24 mouse cellular contexts compared by ENCODE assay signal in genomic region chr6:107237692-107238091, GRCm38 (mm10).
DNase-seq lines count a peak whose midpoint lies in the region; ATAC-seq lines count a peak whose summit lies in the region.
"Had no signal": no experiment of that assay in that cellular context is flagged by ENCODE, and none has a peak within 500 bp of the region (broad histone marks: within the 10 kb centered on the region; RNA-seq: fewer than 3 reads in every experiment).

No protein-coding gene starts in this region.

- no peak for ATAC-seq in midbrain, embryonic 14.5 days (ENCODE audit: low FRiP score, low TSS enrichment)
- 0 out of 2 replicates have a peak, but pooled peaks have one; percentile 58 for ATAC-seq in midbrain, embryonic 16.5 days
- ATAC-seq in midbrain, embryonic 11.5 days (ENCODE audit: low FRiP score), result no peak
- no peak for ATAC-seq in CD4-positive, CD25-positive, alpha-beta regulatory T cell, adult 4 months
- ATAC-seq: activated CD4-positive, CD25-positive, alpha-beta regulatory T cell, adult 4 months; forebrain, embryonic 14.5 days; forebrain, embryonic 16.5 days had no signal

- H3K27me3 ChIP-seq in midbrain, embryonic 14.5 days (ENCODE audit: control insufficient read depth, insufficient read depth, low read length), result no peaks in the 10 kb centered on the region
- no peaks in the 10 kb centered on the region for H3K27me3 ChIP-seq in midbrain, embryonic 10.5 days (ENCODE audit: low read depth, poor library complexity, severe bottlenecking)
- H3K27me3 ChIP-seq in midbrain, embryonic 16.5 days (ENCODE audit: control insufficient read depth, insufficient read depth, low read depth, low read length), result no peaks in the 10 kb centered on the region
- no peaks in the 10 kb centered on the region for H3K27me3 ChIP-seq in midbrain, embryonic 11.5 days (ENCODE audit: control insufficient read depth, insufficient read depth, low read length)
- H3K27me3 ChIP-seq: embryonic facial prominence, embryonic 13.5 days; embryonic facial prominence, embryonic 15.5 days; forebrain, embryonic 12.5 days had no signal

- H3K4me1 ChIP-seq in midbrain, embryonic 14.5 days (ENCODE audit: control insufficient read depth, insufficient read depth, low read length), result no peaks in the 10 kb centered on the region
- no peaks in the 10 kb centered on the region for H3K4me1 ChIP-seq in midbrain, embryonic 10.5 days
- H3K4me1 ChIP-seq in midbrain, embryonic 16.5 days (ENCODE audit: control insufficient read depth, insufficient read depth, low read length), result no peaks in the 10 kb centered on the region
- no peaks in the 10 kb centered on the region for H3K4me1 ChIP-seq in midbrain, embryonic 11.5 days (ENCODE audit: control insufficient read depth, insufficient read depth, low read length)
- H3K4me1 ChIP-seq: embryonic facial prominence, embryonic 13.5 days; embryonic facial prominence, embryonic 15.5 days; forebrain, embryonic 10.5 days; forebrain, embryonic 12.5 days had no signal

- H3K9me3 ChIP-seq in midbrain, embryonic 14.5 days (ENCODE audit: control insufficient read depth, low read length), result no peaks in the 10 kb centered on the region
- no peaks in the 10 kb centered on the region for H3K9me3 ChIP-seq in midbrain, embryonic 10.5 days (replicated peaks)
- H3K9me3 ChIP-seq in midbrain, embryonic 16.5 days (replicated peaks; ENCODE audit: control insufficient read depth, low read length, poor library complexity, severe bottlenecking), result no peaks in the 10 kb centered on the region
- no peaks in the 10 kb centered on the region for H3K9me3 ChIP-seq in midbrain, embryonic 11.5 days (ENCODE audit: control insufficient read depth, low read length)
- H3K9me3 ChIP-seq: embryonic facial prominence, embryonic 13.5 days; embryonic facial prominence, embryonic 15.5 days; forebrain, embryonic 10.5 days; forebrain, embryonic 12.5 days had no signal

- peak; percentile 20 for DNase-seq in midbrain, embryonic 14.5 days
- DNase-seq in midbrain, embryonic 10.5 days (ENCODE audit: low spot score), result no peak
- no peak for DNase-seq in midbrain, embryonic 11.5 days (ENCODE audit: low spot score, missing footprints)
- DNase-seq: adrenal gland, adult 8-10 months; adrenal gland, postnatal 14 days; adrenal gland, postnatal 36 days; B cell, adult 2 months; cerebellum, adult 11 months; cerebellum, adult 18-20 months; cerebellum, adult 8-10 months; cerebellum, adult 9-11 months; cerebellum, postnatal 14 days; cerebellum, postnatal 36 days; embryo, embryonic 11 days had no signal

- H3K9ac ChIP-seq in midbrain, embryonic 14.5 days (replicated peaks; ENCODE audit: low read length), result no peak overlapping the region
- H3K9ac ChIP-seq in midbrain, embryonic 16.5 days (ENCODE audit: low read depth, low read length), result no peak overlapping the region
- H3K9ac ChIP-seq in midbrain, embryonic 11.5 days (ENCODE audit: low read length), result no peak overlapping the region
- H3K9ac ChIP-seq: embryonic facial prominence, embryonic 13.5 days; embryonic facial prominence, embryonic 15.5 days; forebrain, embryonic 12.5 days had no signal

- no peak overlapping the region for H3K4me2 ChIP-seq in midbrain, embryonic 14.5 days (ENCODE audit: low read length)
- no peak overlapping the region for H3K4me2 ChIP-seq in midbrain, embryonic 16.5 days (ENCODE audit: low read length)
- H3K4me2 ChIP-seq in midbrain, embryonic 11.5 days, result no peak overlapping the region
- H3K4me2 ChIP-seq: embryonic facial prominence, embryonic 13.5 days; embryonic facial prominence, embryonic 15.5 days; forebrain, embryonic 12.5 days had no signal

- H3K36me3 ChIP-seq in midbrain, embryonic 14.5 days (ENCODE audit: control insufficient read depth, insufficient read depth, low read length), result no peaks in the 10 kb centered on the region
- no peaks in the 10 kb centered on the region for H3K36me3 ChIP-seq in midbrain, embryonic 10.5 days
- no peaks in the 10 kb centered on the region for H3K36me3 ChIP-seq in midbrain, embryonic 16.5 days (ENCODE audit: control insufficient read depth, insufficient read depth, low read length)
- H3K36me3 ChIP-seq in midbrain, embryonic 11.5 days (ENCODE audit: control insufficient read depth, insufficient read depth, low read length), result no peaks in the 10 kb centered on the region
- H3K36me3 ChIP-seq: embryonic facial prominence, embryonic 13.5 days; embryonic facial prominence, embryonic 15.5 days; forebrain, embryonic 10.5 days; forebrain, embryonic 12.5 days had no signal

- no peak overlapping the region for H3K27ac ChIP-seq in midbrain, embryonic 14.5 days (replicated peaks; ENCODE audit: low read depth, low read length)
- no peak overlapping the region for H3K27ac ChIP-seq in midbrain, embryonic 10.5 days (replicated peaks)
- no peak overlapping the region for H3K27ac ChIP-seq in midbrain, embryonic 16.5 days (ENCODE audit: low read length)
- H3K27ac ChIP-seq in midbrain, embryonic 11.5 days (ENCODE audit: low read depth, low read length), result no peak overlapping the region
- H3K27ac ChIP-seq: embryonic facial prominence, embryonic 13.5 days; embryonic facial prominence, embryonic 15.5 days; forebrain, embryonic 10.5 days; forebrain, embryonic 12.5 days had no signal

- H3K4me3 ChIP-seq in midbrain, embryonic 14.5 days (replicated peaks; ENCODE audit: low read depth, low read length), result no peak overlapping the region
- H3K4me3 ChIP-seq in midbrain, embryonic 10.5 days, result no peak overlapping the region
- no peak overlapping the region for H3K4me3 ChIP-seq in midbrain, embryonic 16.5 days (ENCODE audit: low read depth, low read length)
- H3K4me3 ChIP-seq in midbrain, embryonic 11.5 days (ENCODE audit: low read depth, low read length), result no peak overlapping the region
- H3K4me3 ChIP-seq: embryonic facial prominence, embryonic 13.5 days; embryonic facial prominence, embryonic 15.5 days; erythroblast, embryonic 14.5 days; forebrain, embryonic 10.5 days; forebrain, embryonic 12.5 days had no signal

- 76% methylated on average over 3 of the region's 3 CpGs for WGBS in midbrain, embryonic 14.5 days
- 87% methylated on average over 3 of the region's 3 CpGs for WGBS in midbrain, embryonic 10.5 days
- 73% methylated on average over 3 of the region's 3 CpGs for WGBS in midbrain, embryonic 16.5 days
- 88% methylated on average over 3 of the region's 3 CpGs for WGBS in midbrain, embryonic 11.5 days
